Mouse (Mus musculus) liver, adult 2 months (tissue): ENCODE measurements around the gene 4930432K21Rik. TPM values are rescaled to one million over a fixed set of nuclear protein-coding genes. Genes with fewer than 3 reads are reported as not detected.
A peak's percentile ranks its signal among the peaks of the same experiment; 100 is the strongest.

Source experiments
- DNase-seq: peaks from one replicate; pipeline ENCODE4 v3.0.0-alpha.2; 2011; ENCODE audit warnings: low read depth, low spot score; ENCODE audit errors: extremely low read depth
- H3K27ac ChIP-seq: fragments of 200-500 bp; replicated peaks from 2 replicates; pipeline ENCODE4 v1.5.1; 2012; ENCODE audit warnings: low read depth, mild to moderate bottlenecking, control low read depth, inconsistent platforms, low read length; ENCODE audit not compliant: insufficient read depth
- H3K27me3 ChIP-seq: fragments of 200-500 bp; 2 replicates; pipeline ENCODE4 v1.6.1; 2012; ENCODE audit warnings: mild to moderate bottlenecking, moderate library complexity, low read length, inconsistent platforms; ENCODE audit not compliant: control insufficient read depth, insufficient read depth
- H3K36me3 ChIP-seq: fragments of 200-500 bp; 2 replicates; pipeline ENCODE4 v1.6.1; 2012; ENCODE audit warnings: low read length, inconsistent platforms; ENCODE audit not compliant: control insufficient read depth, insufficient read depth
- H3K4me1 ChIP-seq: fragments of 200-500 bp; 2 replicates; pipeline ENCODE4 v1.6.1; 2011; ENCODE audit warnings: low read length; ENCODE audit not compliant: control insufficient read depth, insufficient read depth
- H3K4me3 ChIP-seq: fragments of 200-500 bp; 2 replicates; pipeline ENCODE4 v1.5.1; 2011; ENCODE audit warnings: low read depth, mild to moderate bottlenecking, control low read depth, low read length, moderate library complexity; ENCODE audit not compliant: insufficient read depth
- H3K79me2 ChIP-seq: fragments of 200-500 bp; 2 replicates; pipeline ENCODE4 v1.6.1; 2012; ENCODE audit warnings: inconsistent platforms, mild to moderate bottlenecking, low read length, moderate library complexity; ENCODE audit not compliant: control insufficient read depth, insufficient read depth
- H3K9ac ChIP-seq: fragments of 200-500 bp; 2 replicates; pipeline ENCODE4 v1.6.1; 2012; ENCODE audit warnings: low read depth, mild to moderate bottlenecking, control low read depth, inconsistent platforms, low read length
- CTCF ChIP-seq: fragments of 200-500 bp; IDR thresholded peaks from 2 replicates; pipeline ENCODE4 v1.5.1; 2011; ENCODE audit warnings: low read depth, low read length, control low read depth
- POLR2A ChIP-seq: fragments of 200-500 bp; IDR thresholded peaks from 2 replicates; pipeline ENCODE4 v1.6.1; 2011; ENCODE audit warnings: low read length, control low read depth; ENCODE audit not compliant: insufficient read depth; ENCODE audit errors: extremely low read depth
- WGBS: fragments of 180-500 bp; shearing (Covaris S2); methylation state at CpG from one replicate; pipeline ENCODE4 v1.1.7; 2018; 5-methylcytosine and 5-hydroxymethylcytosine counted together
- polyA plus RNA-seq: library from polyadenylated mRNA; depleted of rRNA; stranded (reverse); fragments of >200 nt; gene quantifications from 2 replicates; pipeline ENCODE4 v1.2.3, GENCODE M21; 2012; rRNA removed
- total RNA-seq: library from RNA; depleted of rRNA; stranded (reverse); fragments of >200 nt; gene quantifications from 2 replicates; pipeline ENCODE4 v1.2.3, GENCODE M21; 2014; rRNA removed

The 4930432K21Rik gene
- total and polyA plus RNA-seq, 2 experiments = 0.07 TPM; not detected in 1

DNA sequence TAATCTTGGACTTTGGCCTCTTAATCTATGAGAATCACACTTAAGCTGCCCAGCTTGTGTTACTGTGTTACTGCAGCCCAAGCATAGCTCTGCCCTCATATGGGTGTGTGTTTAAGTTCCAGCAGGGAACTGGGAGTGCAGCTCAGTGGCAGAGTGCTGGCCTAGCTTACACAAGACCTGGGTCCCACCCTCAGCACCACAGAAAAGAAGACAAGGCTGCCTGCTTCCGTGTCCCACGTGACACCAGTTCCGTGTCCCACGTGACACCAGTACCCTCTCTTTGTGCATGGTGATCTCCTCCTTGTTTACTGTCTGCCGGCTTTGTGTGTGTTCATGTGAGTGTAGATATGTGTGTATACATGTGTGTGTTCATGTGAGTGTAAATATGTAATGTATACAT, 70.3 kb downstream of the 4930432K21Rik start:
- WGBS = 91% methylated on average over 5 of the region's 5 CpGs
- Histone ChIP-seq H3K27ac (no peak overlapping the region), H3K4me3 (no peak overlapping the region), H3K4me1 (no peaks in the 10 kb centered on the region), H3K36me3 (peaks cover 12% of the 10 kb centered on the region; the same call in 1 of the 2 replicates), H3K79me2 (no peaks in the 10 kb centered on the region), H3K27me3 (no peaks in the 10 kb centered on the region), H3K9ac (no peak overlapping the region)
- DNase-seq = no peak
- TF ChIP-seq CTCF (no peak), POLR2A (no peak)

DNA sequence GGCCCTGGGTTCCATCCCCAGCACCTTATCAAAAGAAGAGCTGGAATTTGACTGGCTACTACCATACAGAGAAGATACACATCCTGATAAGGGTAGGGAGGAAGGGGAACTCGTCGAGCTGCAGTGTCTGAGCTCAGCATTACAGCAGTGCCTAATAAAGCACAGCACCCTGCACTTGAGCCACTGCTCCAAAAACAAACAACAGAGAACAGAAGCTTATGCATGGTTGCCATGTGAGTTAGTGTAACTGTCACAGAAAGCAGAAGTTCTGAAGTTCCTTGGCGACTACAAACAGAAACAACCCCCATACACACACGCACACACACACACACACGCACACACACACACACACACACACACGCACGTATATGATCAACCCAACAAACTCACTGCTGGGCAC, 72.3 kb downstream of the 4930432K21Rik start:
- WGBS = 76% methylated on average over 7 of the region's 7 CpGs
- Histone ChIP-seq H3K4me3 (no peak overlapping the region), H3K9ac (no peak overlapping the region), H3K27ac (no peak overlapping the region), H3K4me1 (no peaks in the 10 kb centered on the region), H3K27me3 (no peaks in the 10 kb centered on the region), H3K36me3 (peaks cover 12% of the 10 kb centered on the region; the same call in 1 of the 2 replicates), H3K79me2 (no peaks in the 10 kb centered on the region)
- TF ChIP-seq POLR2A (no peak), CTCF (no peak)
- peak; percentile 41 for DNase-seq

Other genes starting within 250 kb of the 4930432K21Rik start
- gene Adgrl1, start 247.9 kb upstream of the 4930432K21Rik start, total RNA-seq = 1.6 TPM in 2 replicates
- 2.7 and 3.5 TPM in 2 replicates for gene Adgrl1, start 247.9 kb upstream of the 4930432K21Rik start, polyA plus RNA-seq
- 1.8 and 2.0 TPM in 2 replicates for gene Gm10644, start 192.8 kb upstream of the 4930432K21Rik start, total RNA-seq
- gene Gm10644, start 192.8 kb upstream of the 4930432K21Rik start, polyA plus RNA-seq = 4.0 and 4.3 TPM in 2 replicates
- 0.37 and 1.1 TPM in 2 replicates for gene Asf1b, start 192.5 kb upstream of the 4930432K21Rik start, total RNA-seq
- gene Asf1b, start 192.5 kb upstream of the 4930432K21Rik start, polyA plus RNA-seq = 0.86 and 1.4 TPM in 2 replicates
- gene Prkaca, start 175.0 kb upstream of the 4930432K21Rik start, total RNA-seq = 23.0 and 24.9 TPM in 2 replicates
- 47.8 and 56.5 TPM in 2 replicates for gene Prkaca, start 175.0 kb upstream of the 4930432K21Rik start, polyA plus RNA-seq
- gene Samd1, start 150.4 kb upstream of the 4930432K21Rik start, total RNA-seq = 4.0 and 7.2 TPM in 2 replicates
- 11.9 and 12.2 TPM in 2 replicates for gene Samd1, start 150.4 kb upstream of the 4930432K21Rik start, polyA plus RNA-seq
- 0.20 and 0.46 TPM in 2 replicates for gene 1700067K01Rik, start 146.5 kb upstream of the 4930432K21Rik start, total RNA-seq
- 0.11 and 0.26 TPM in 2 replicates for gene 1700067K01Rik, start 146.5 kb upstream of the 4930432K21Rik start, polyA plus RNA-seq
- gene 2210011C24Rik, start 135.9 kb upstream of the 4930432K21Rik start, total RNA-seq = 0.20 and 0.28 TPM in 2 replicates
- 0.21 and 0.34 TPM in 2 replicates for gene 2210011C24Rik, start 135.9 kb upstream of the 4930432K21Rik start, polyA plus RNA-seq
- gene Palm3, start 126.6 kb upstream of the 4930432K21Rik start, total RNA-seq = not detected in 2 replicates
- not detected in 2 replicates for gene Palm3, start 126.6 kb upstream of the 4930432K21Rik start, polyA plus RNA-seq
- 1.4 and 1.5 TPM in 2 replicates for gene Il27ra, start 105.4 kb upstream of the 4930432K21Rik start, total RNA-seq
- gene Il27ra, start 105.4 kb upstream of the 4930432K21Rik start, polyA plus RNA-seq = 1.4 and 2.1 TPM in 2 replicates
- not detected in 2 replicates for gene Rln3, start 103.0 kb upstream of the 4930432K21Rik start, total RNA-seq
- not detected in 2 replicates for gene Rln3, start 103.0 kb upstream of the 4930432K21Rik start, polyA plus RNA-seq
- 0.65 and 0.74 TPM in 2 replicates for gene Gm10643, start 82.9 kb upstream of the 4930432K21Rik start, total RNA-seq
- gene Gm10643, start 82.9 kb upstream of the 4930432K21Rik start, polyA plus RNA-seq = 0.10 TPM in 1 of 2 replicates, not detected in the other
- 1.8 and 2.6 TPM in 2 replicates for gene Rfx1, start 81.2 kb upstream of the 4930432K21Rik start, total RNA-seq
- 6.4 and 8.3 TPM in 2 replicates for gene Rfx1, start 81.2 kb upstream of the 4930432K21Rik start, polyA plus RNA-seq
- gene Dcaf15, start 43.3 kb upstream of the 4930432K21Rik start, total RNA-seq = 1.4 and 2.2 TPM in 2 replicates
- gene Dcaf15, start 43.3 kb upstream of the 4930432K21Rik start, polyA plus RNA-seq = 9.2 and 9.9 TPM in 2 replicates
- gene Podnl1, start 22.0 kb upstream of the 4930432K21Rik start, total RNA-seq = 0.13 TPM in 1 of 2 replicates, not detected in the other
- 0.51 and 0.86 TPM in 2 replicates for gene Podnl1, start 22.0 kb upstream of the 4930432K21Rik start, polyA plus RNA-seq
- 4.0 and 5.6 TPM in 2 replicates for gene Cc2d1a, start 89 bp upstream of the 4930432K21Rik start, total RNA-seq
- 10.4 and 10.6 TPM in 2 replicates for gene Cc2d1a, start 89 bp upstream of the 4930432K21Rik start, polyA plus RNA-seq
- gene Nanos3, start 37.2 kb downstream of the 4930432K21Rik start, total RNA-seq = not detected in 2 replicates
- not detected in 2 replicates for gene Nanos3, start 37.2 kb downstream of the 4930432K21Rik start, polyA plus RNA-seq
- 2.8 and 3.7 TPM in 2 replicates for gene Zswim4, start 89.0 kb downstream of the 4930432K21Rik start, total RNA-seq
- 6.9 and 8.4 TPM in 2 replicates for gene Zswim4, start 89.0 kb downstream of the 4930432K21Rik start, polyA plus RNA-seq
- 103 and 115 TPM in 2 replicates for gene D8Ertd738e, start 101.7 kb downstream of the 4930432K21Rik start, total RNA-seq
- 99.3 and 105 TPM in 2 replicates for gene D8Ertd738e, start 101.7 kb downstream of the 4930432K21Rik start, polyA plus RNA-seq
- gene Mri1, start 109.3 kb downstream of the 4930432K21Rik start, total RNA-seq = 17.1 and 25.8 TPM in 2 replicates
- gene Mri1, start 109.3 kb downstream of the 4930432K21Rik start, polyA plus RNA-seq = 43.1 and 75.7 TPM in 2 replicates
- 2.3 and 6.9 TPM in 2 replicates for gene Ccdc130, start 122.4 kb downstream of the 4930432K21Rik start, total RNA-seq
- gene Ccdc130, start 122.4 kb downstream of the 4930432K21Rik start, polyA plus RNA-seq = 8.7 and 19.1 TPM in 2 replicates
- gene Cacna1a, start 240.4 kb downstream of the 4930432K21Rik start, total RNA-seq = 0.20 and 0.28 TPM in 2 replicates
- gene Cacna1a, start 240.4 kb downstream of the 4930432K21Rik start, polyA plus RNA-seq = 2.1 and 3.2 TPM in 2 replicates